Comparison of ENCODE assay signal across 32 mouse cellular contexts in the genomic region with DNA sequence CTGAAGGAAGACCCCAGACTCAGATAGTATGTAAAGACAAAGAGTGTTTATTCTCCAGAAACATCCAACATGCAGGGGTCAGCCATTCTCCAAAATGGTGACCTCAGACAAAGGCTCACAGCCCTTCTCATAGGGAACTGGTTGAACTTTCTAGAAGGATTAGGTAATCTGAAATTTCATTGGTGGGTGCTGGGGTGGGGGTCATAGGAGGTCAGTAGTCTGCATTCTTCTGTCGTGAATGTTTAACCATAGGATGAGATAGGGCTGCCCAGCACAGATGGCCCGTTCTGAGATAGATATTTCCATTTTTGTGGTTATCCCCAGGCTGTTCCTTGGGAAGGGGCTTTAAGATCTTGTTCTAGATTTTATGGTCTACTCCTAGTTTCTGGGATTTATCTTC. TPM values are rescaled to one million over a fixed set of nuclear protein-coding genes. Genes with fewer than 3 reads are reported as not detected.
DNase-seq lines count a peak whose midpoint lies in the region; ATAC-seq and TF ChIP-seq lines count a peak whose summit lies in the region.
"Had no signal": no experiment of that assay in that cellular context is flagged by ENCODE, and none has a peak within 500 bp of the region (broad histone marks: within the 10 kb centered on the region; RNA-seq: fewer than 3 reads in every experiment).

No protein-coding gene starts in this region.

- H3K27ac ChIP-seq in intestine, embryonic 16.5 days (ENCODE audit: low read length), result no peak overlapping the region
- no peak overlapping the region for H3K27ac ChIP-seq in intestine, embryonic 15.5 days
- no peak overlapping the region for H3K27ac ChIP-seq in liver, adult 2 months (replicated peaks; ENCODE audit: insufficient read depth, low read depth, low read length)
- no peak overlapping the region for H3K27ac ChIP-seq in liver, embryonic 16.5 days (ENCODE audit: low read length)
- H3K27ac ChIP-seq in forebrain, embryonic 16.5 days (ENCODE audit: low read length), result no peak overlapping the region
- H3K27ac ChIP-seq: forebrain, embryonic 10.5 days; forebrain, embryonic 13.5 days; heart, embryonic 15.5 days; hindbrain, embryonic 14.5 days; hindbrain, postnatal 0 days had no signal

- H3K9ac ChIP-seq in intestine, embryonic 16.5 days (ENCODE audit: low read depth, low read length), result no peak overlapping the region
- H3K9ac ChIP-seq in intestine, embryonic 15.5 days, result no peak overlapping the region
- H3K9ac ChIP-seq in liver, adult 2 months (ENCODE audit: low read depth, low read length), result no peak overlapping the region
- H3K9ac ChIP-seq in liver, embryonic 16.5 days (ENCODE audit: low read depth, low read length), result no peak overlapping the region
- no peak overlapping the region for H3K9ac ChIP-seq in forebrain, embryonic 16.5 days (replicated peaks; ENCODE audit: low read depth, low read length)
- H3K9ac ChIP-seq: forebrain, embryonic 13.5 days; forebrain, postnatal 0 days; heart, embryonic 12.5 days; heart, embryonic 15.5 days; hindbrain, embryonic 14.5 days had no signal

- peak; percentile 39 for DNase-seq in liver, adult 2 months (ENCODE audit: extremely low read depth, low read depth, low spot score)
- DNase-seq in liver, result no peak
- no peak for DNase-seq in frontal cortex, postnatal 25 days (ENCODE audit: low spot score in 2 of 2)
- DNase-seq: adrenal gland, postnatal 10 days; adrenal gland, postnatal 36 days; B cell, adult 2 months; cerebellum, adult 18-20 months; cerebellum, adult 9-10 months; cerebellum, postnatal 14 days; forebrain, postnatal 0 days; gastrocnemius, postnatal 10 days; gastrocnemius, postnatal 36 days; heart, adult 18-20 months; heart, postnatal 10 days; heart, postnatal 4 days had no signal

- TF ChIP-seq CTCF in liver, adult 2 months (IDR thresholded peaks at IDR 0.05; ENCODE audit: low read depth, low read length), result no peak

- H3K36me3 ChIP-seq in intestine, embryonic 16.5 days (ENCODE audit: control insufficient read depth, insufficient read depth, low read length), result no peaks in the 10 kb centered on the region
- H3K36me3 ChIP-seq in intestine, embryonic 15.5 days, result no peaks in the 10 kb centered on the region
- H3K36me3 ChIP-seq in liver, adult 2 months (ENCODE audit: control insufficient read depth, insufficient read depth, low read length), result no peaks in the 10 kb centered on the region
- H3K36me3 ChIP-seq in liver, embryonic 16.5 days (ENCODE audit: control insufficient read depth, insufficient read depth), result no peaks in the 10 kb centered on the region
- no peaks in the 10 kb centered on the region for H3K36me3 ChIP-seq in forebrain, embryonic 16.5 days (ENCODE audit: control insufficient read depth, insufficient read depth)
- H3K36me3 ChIP-seq: forebrain, embryonic 10.5 days; G1E; heart, embryonic 12.5 days; heart, embryonic 15.5 days had no signal

- H3K79me2 ChIP-seq in liver, adult 2 months (ENCODE audit: control insufficient read depth, insufficient read depth, low read length), result no peaks in the 10 kb centered on the region

- no peaks in the 10 kb centered on the region for H3K27me3 ChIP-seq in intestine, embryonic 16.5 days (replicated peaks; ENCODE audit: control insufficient read depth, insufficient read depth, low read length)
- H3K27me3 ChIP-seq in intestine, embryonic 15.5 days (replicated peaks), result no peaks in the 10 kb centered on the region
- H3K27me3 ChIP-seq in liver, adult 2 months (ENCODE audit: control insufficient read depth, insufficient read depth, low read length), result no peaks in the 10 kb centered on the region
- H3K27me3 ChIP-seq in liver, embryonic 16.5 days (ENCODE audit: control insufficient read depth, insufficient read depth, low read depth, low read length), result no peaks in the 10 kb centered on the region
- no peaks in the 10 kb centered on the region for H3K27me3 ChIP-seq in forebrain, embryonic 16.5 days (replicated peaks; ENCODE audit: control insufficient read depth, insufficient read depth, low read length)
- H3K27me3 ChIP-seq: forebrain, embryonic 13.5 days; heart, embryonic 12.5 days; heart, embryonic 15.5 days; Patski had no signal

- H3K4me2 ChIP-seq in intestine, embryonic 16.5 days (ENCODE audit: low read depth, low read length), result no peak overlapping the region
- H3K4me2 ChIP-seq in intestine, embryonic 15.5 days (replicated peaks), result no peak overlapping the region
- H3K4me2 ChIP-seq in liver, embryonic 16.5 days (ENCODE audit: low read depth, low read length), result no peak overlapping the region
- H3K4me2 ChIP-seq in forebrain, embryonic 16.5 days (ENCODE audit: low read length), result no peak overlapping the region
- H3K4me2 ChIP-seq: forebrain, embryonic 13.5 days; heart, embryonic 12.5 days; heart, embryonic 15.5 days; hindbrain, embryonic 14.5 days had no signal

- WGBS in intestine, embryonic 16.5 days, result 30% methylated on average over 2 of the region's 2 CpGs
- WGBS in intestine, embryonic 15.5 days, result 26% methylated on average over 2 of the region's 2 CpGs
- 22% methylated on average over 2 of the region's 2 CpGs for WGBS in liver, adult 2 months
- WGBS in liver, embryonic 16.5 days (ENCODE audit: insufficient replicate concordance), result 37% methylated on average over 2 of the region's 2 CpGs
- WGBS in forebrain, embryonic 16.5 days, result 95% methylated on average over 2 of the region's 2 CpGs

- peak; percentile 38; the same call in 1 of the 2 replicates for ATAC-seq in intestine, embryonic 16.5 days
- ATAC-seq in intestine, embryonic 15.5 days, result no peak
- ATAC-seq in liver, embryonic 16.5 days (ENCODE audit: low read depth), result peak; percentile 50; the same call in 1 of the 2 replicates
- no peak for ATAC-seq in forebrain, embryonic 16.5 days
- ATAC-seq: forebrain, embryonic 13.5 days; forebrain, postnatal 0 days; hindbrain, postnatal 0 days; Patski had no signal

- no peak overlapping the region for H3K4me3 ChIP-seq in intestine, embryonic 16.5 days (ENCODE audit: low read length)
- H3K4me3 ChIP-seq in intestine, embryonic 15.5 days (replicated peaks), result no peak overlapping the region
- H3K4me3 ChIP-seq in liver, adult 2 months (ENCODE audit: insufficient read depth, low read depth, low read length), result no peak overlapping the region
- no peak overlapping the region for H3K4me3 ChIP-seq in liver, embryonic 16.5 days (ENCODE audit: low read depth, low read length)
- no peak overlapping the region for H3K4me3 ChIP-seq in forebrain, embryonic 16.5 days (replicated peaks; ENCODE audit: low read length)
- H3K4me3 ChIP-seq: forebrain, embryonic 10.5 days; forebrain, embryonic 13.5 days; heart, embryonic 12.5 days; heart, embryonic 15.5 days had no signal

- H3K9me3 ChIP-seq in intestine, embryonic 16.5 days (ENCODE audit: control insufficient read depth, low read length), result no peaks in the 10 kb centered on the region
- no peaks in the 10 kb centered on the region for H3K9me3 ChIP-seq in intestine, embryonic 15.5 days
- no peaks in the 10 kb centered on the region for H3K9me3 ChIP-seq in liver, embryonic 16.5 days (replicated peaks; ENCODE audit: control insufficient read depth, low read length)
- H3K9me3 ChIP-seq in forebrain, embryonic 16.5 days (ENCODE audit: control insufficient read depth, low read length), result no peaks in the 10 kb centered on the region
- H3K9me3 ChIP-seq: forebrain, embryonic 10.5 days; forebrain, embryonic 13.5 days; G1E; heart, embryonic 12.5 days; heart, embryonic 15.5 days had no signal

- no peaks in the 10 kb centered on the region for H3K4me1 ChIP-seq in intestine, embryonic 16.5 days (ENCODE audit: control insufficient read depth, insufficient read depth, low read length)
- H3K4me1 ChIP-seq in intestine, embryonic 15.5 days (replicated peaks), result no peaks in the 10 kb centered on the region
- no peaks in the 10 kb centered on the region for H3K4me1 ChIP-seq in liver, adult 2 months (ENCODE audit: control insufficient read depth, insufficient read depth, low read length)
- no peaks in the 10 kb centered on the region for H3K4me1 ChIP-seq in liver, embryonic 16.5 days (ENCODE audit: control insufficient read depth, low read depth, low read length)
- H3K4me1 ChIP-seq in forebrain, embryonic 16.5 days (replicated peaks; ENCODE audit: control insufficient read depth, insufficient read depth, low read length), result no peaks in the 10 kb centered on the region
- H3K4me1 ChIP-seq: forebrain, embryonic 13.5 days; heart, embryonic 12.5 days had no signal

- no peak for TF ChIP-seq POLR2A in liver, adult 2 months (IDR thresholded peaks at IDR 0.05; ENCODE audit: extremely low read depth, insufficient read depth, low read length)

RNA-seq across cellular contexts. Expression of a gene that starts 35.1 kb away (rescaled TPM):
- not detected in 2 replicates for polyA plus RNA-seq in intestine, embryonic 16.5 days (2015; fragmentation: Nextera tagmentation; extraction: Ambion mirVana)
- not detected in 2 replicates for polyA plus RNA-seq in intestine, embryonic 15.5 days (2015; fragmentation: Nextera tagmentation; extraction: Ambion mirVana)
- total RNA-seq in liver, adult 2 months (2014; rRNA removed), result 95.3 and 137 TPM in 2 replicates
- 21.6 and 78.3 TPM in 2 replicates for polyA plus RNA-seq in liver, adult 2 months (2012; rRNA removed)
- 0.08 and 0.13 TPM in 2 replicates for polyA plus RNA-seq in liver, embryonic 16.5 days (2015; fragmentation: Nextera tagmentation; extraction: Ambion mirVana)
- polyA plus RNA-seq in forebrain, embryonic 16.5 days (2015; fragmentation: Nextera tagmentation; extraction: Ambion mirVana), result not detected in 2 replicates
- total RNA-seq: CH12.LX; forebrain, postnatal 0 days; G1E; gastrocnemius, postnatal 10 days; gastrocnemius, postnatal 36 days; hindbrain, postnatal 0 days had no signal
- polyA plus RNA-seq: embryonic facial prominence, embryonic 11.5 days; embryonic facial prominence, embryonic 14.5 days; forebrain, embryonic 10.5 days; forebrain, embryonic 13.5 days; forebrain, postnatal 0 days; frontal cortex, adult 2 months; G1E; heart, embryonic 12.5 days; heart, embryonic 15.5 days; hindbrain, embryonic 11.5 days; hindbrain, embryonic 14.5 days; hindbrain, postnatal 0 days; Patski had no signal

RNA-seq across cellular contexts. Expression of a gene that starts 45.7 kb away (rescaled TPM):
- 39.1 and 41.3 TPM in 2 replicates for polyA plus RNA-seq in intestine, embryonic 16.5 days (2015; fragmentation: Nextera tagmentation; extraction: Ambion mirVana)
- polyA plus RNA-seq in intestine, embryonic 15.5 days (2015; fragmentation: Nextera tagmentation; extraction: Ambion mirVana), result 33.2 and 35.9 TPM in 2 replicates
- 0.13 and 0.28 TPM in 2 replicates for total RNA-seq in liver, adult 2 months (2014; rRNA removed)
- polyA plus RNA-seq in liver, adult 2 months (2012; rRNA removed), result 0.37 and 0.41 TPM in 2 replicates
- polyA plus RNA-seq in liver, embryonic 16.5 days (2015; fragmentation: Nextera tagmentation; extraction: Ambion mirVana), result 0.42 and 0.80 TPM in 2 replicates
- polyA plus RNA-seq in forebrain, embryonic 16.5 days (2015; fragmentation: Nextera tagmentation; extraction: Ambion mirVana), result 1.0 and 1.1 TPM in 2 replicates
- polyA plus RNA-seq: G1E had no signal

Comparison
In these comparisons a context has a peak if more than half of its experiments do, and no peak if none do; other contexts are left out.
1. ATAC-seq: peak in intestine, embryonic 16.5 days (single experiment) and liver, embryonic 16.5 days (single experiment); none in intestine, embryonic 15.5 days (single experiment) and forebrain, embryonic 16.5 days (single experiment).
2. RNA of a gene that starts 35.1 kb away (polyA plus RNA-seq): 21.6 to 78.3 TPM in liver, adult 2 months; 0.08 to 0.13 TPM in liver, embryonic 16.5 days, not detected in intestine, embryonic 16.5 days, not detected in intestine, embryonic 15.5 days and not detected in forebrain, embryonic 16.5 days; every median in the first group is over 10 times any median in the second.
3. RNA of a gene that starts 45.7 kb away (polyA plus RNA-seq): 39.1 to 41.3 TPM in intestine, embryonic 16.5 days and 33.2 to 35.9 TPM in intestine, embryonic 15.5 days; 1.0 to 1.1 TPM in forebrain, embryonic 16.5 days, 0.42 to 0.80 TPM in liver, embryonic 16.5 days and 0.37 to 0.41 TPM in liver, adult 2 months; every median in the first group is over 10 times any median in the second.